Mouse (Mus musculus) hindbrain, embryonic 11.5 days (tissue): ENCODE measurements around the gene Dlg2. TPM values are rescaled to one million over a fixed set of nuclear protein-coding genes. Genes with fewer than 3 reads are reported as not detected.

Source experiments
- ATAC-seq: fragments of 200-750 bp; cut with Nextera tagmentation; 2 replicates; pipeline ENCODE4 v1.8.0; 2017; ENCODE audit warnings: mild to moderate bottlenecking, moderate TSS enrichment, moderate library complexity; ENCODE audit not compliant: low FRiP score
- DNase-seq: peaks from one replicate; pipeline ENCODE4 v3.0.0-alpha.2; 2015; ENCODE audit warnings: low spot score
- H3K27ac ChIP-seq: fragments of 300-500 bp; sonication (generic); 2 replicates; pipeline ENCODE4 v1.5.1; 2014; ENCODE audit warnings: mild to moderate bottlenecking, low read depth, low read length
- H3K27me3 ChIP-seq: fragments of 300-500 bp; sonication (generic); 2 replicates; pipeline ENCODE4 v1.6.1; 2014; ENCODE audit warnings: mild to moderate bottlenecking, low read length, moderate library complexity, mixed read lengths; ENCODE audit not compliant: control insufficient read depth, insufficient read depth
- H3K36me3 ChIP-seq: fragments of 300-500 bp; sonication (generic); 2 replicates; pipeline ENCODE4 v1.6.1; 2014; ENCODE audit warnings: mild to moderate bottlenecking, low read length, moderate library complexity, mixed read lengths; ENCODE audit not compliant: control insufficient read depth, insufficient read depth
- H3K4me1 ChIP-seq: fragments of 300-500 bp; sonication (generic); replicated peaks from 2 replicates; pipeline ENCODE4 v1.6.1; 2014; ENCODE audit warnings: low read length, mixed read lengths; ENCODE audit not compliant: control insufficient read depth, insufficient read depth
- H3K4me2 ChIP-seq: fragments of 300-500 bp; sonication (generic); replicated peaks from 2 replicates; pipeline ENCODE4 v1.6.1; 2014; ENCODE audit warnings: mild to moderate bottlenecking, low read depth, low read length
- H3K4me3 ChIP-seq: fragments of 300-500 bp; sonication (generic); 2 replicates; pipeline ENCODE4 v1.5.1; 2014; ENCODE audit warnings: low read depth, low read length
- H3K9ac ChIP-seq: fragments of 300-500 bp; sonication (generic); 2 replicates; pipeline ENCODE4 v1.6.1; 2014; ENCODE audit warnings: low read depth, low read length
- H3K9me3 ChIP-seq: fragments of 300-500 bp; sonication (generic); 2 replicates; pipeline ENCODE4 v1.6.1; 2016; ENCODE audit warnings: low read length; ENCODE audit not compliant: control insufficient read depth
- WGBS: fragments of 180-500 bp; shearing (Covaris S2); extraction: QIAGEN DNeasy Blood & Tissue Kit; methylation state at CpG from one replicate; pipeline ENCODE4 v1.1.7; 2014; 5-methylcytosine and 5-hydroxymethylcytosine counted together
- polyA plus RNA-seq: library from polyadenylated mRNA; unstranded; fragments of >200 nt; fragmentation: Nextera tagmentation; extraction: Ambion mirVana; gene quantifications from 2 replicates; pipeline ENCODE4 v1.2.1, GENCODE M21; 2014

Gene Dlg2
- polyA plus RNA-seq = 2.1 and 3.1 TPM in 2 replicates

DNA sequence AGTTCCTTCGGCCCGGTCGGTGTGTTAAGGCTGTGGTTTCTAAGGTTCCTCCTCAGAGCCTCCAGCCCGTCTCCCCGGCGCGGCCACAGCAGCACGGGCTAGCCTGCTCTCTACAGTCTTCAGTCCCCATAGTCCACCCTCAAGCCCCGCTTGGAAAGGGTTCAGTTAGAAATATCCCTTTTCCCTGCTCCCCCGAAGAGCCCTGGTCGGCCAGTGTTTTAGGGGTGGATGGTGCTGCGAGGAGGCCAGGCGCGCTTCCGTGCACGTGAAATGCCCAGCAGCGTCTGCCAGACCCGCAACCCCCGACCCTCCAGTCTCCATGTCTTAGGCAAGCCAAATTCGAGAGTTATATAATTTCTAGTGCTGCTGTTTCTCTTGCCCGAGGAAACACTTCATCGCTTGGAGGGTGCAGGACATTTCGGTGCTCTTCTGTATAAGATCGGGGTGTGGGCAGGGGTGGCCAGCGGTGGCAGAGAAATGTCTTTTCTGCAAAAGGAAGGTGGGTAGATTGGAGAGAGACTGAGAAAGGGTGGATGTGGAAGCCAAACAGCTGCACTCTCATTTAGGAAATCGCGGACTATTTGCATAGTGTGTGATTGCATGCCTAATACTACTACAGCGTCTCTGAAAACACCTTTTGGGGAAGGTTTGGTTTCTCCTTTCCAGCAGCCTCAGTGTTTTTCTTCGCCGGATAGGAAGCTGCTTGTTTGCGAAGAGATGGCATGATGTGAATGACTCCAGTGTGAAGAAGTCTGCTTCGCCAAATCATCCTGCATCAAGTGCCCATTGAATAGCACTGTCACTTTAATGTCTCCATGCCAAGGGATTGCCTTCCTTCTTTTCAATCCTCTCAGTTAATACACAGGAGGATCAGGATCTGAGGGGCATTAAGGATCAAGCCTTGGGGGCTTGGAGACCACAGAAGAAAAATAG, at the start of gene Dlg2:
Gene Dlg2 (plus strand): TSS at position 360 of the 933 bp plus-strand sequence.
- Histone ChIP-seq H3K27ac (no peak within 1 kb of the TSS), H3K36me3 (no peaks in the 10 kb centered on the region), H3K9ac (peak within 1 kb of the TSS; percentile 71), H3K9me3 (no peaks in the 10 kb centered on the region), H3K27me3 (no peaks in the 10 kb centered on the region), H3K4me2 (peak within 1 kb of the TSS; percentile 52), H3K4me3 (peak within 1 kb of the TSS; percentile 50), H3K4me1 (no peaks in the 10 kb centered on the region)
- WGBS = under 1% methylated on average over 32 of the region's 32 CpGs
- ATAC-seq (peak; percentile 88; the same call in 1 of the 2 replicates), DNase-seq (peak; percentile 34)

DNA sequence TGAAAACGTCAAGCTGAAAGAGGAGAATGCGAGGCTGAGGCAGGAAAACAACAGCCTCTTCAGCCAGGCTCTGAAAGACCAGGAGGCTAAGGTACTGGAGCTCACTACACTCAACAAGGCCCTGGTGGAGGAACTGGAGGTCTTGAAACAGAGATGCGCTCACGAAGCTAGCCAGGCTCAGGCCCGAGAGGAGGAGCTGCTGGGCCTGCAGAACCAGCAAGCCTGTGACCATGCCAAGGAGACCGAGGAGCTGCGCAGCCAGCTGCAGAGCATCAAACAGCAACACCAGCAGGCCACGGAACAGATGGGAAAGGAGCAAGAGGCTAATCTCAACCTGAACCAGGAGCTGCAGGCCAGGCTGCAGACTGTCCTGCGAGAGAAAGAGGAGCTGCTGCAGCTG, 49.5 kb upstream of the Dlg2 start:
- no peak overlapping the region; the same call in 1 of the 2 replicates for H3K9ac ChIP-seq

DNA sequence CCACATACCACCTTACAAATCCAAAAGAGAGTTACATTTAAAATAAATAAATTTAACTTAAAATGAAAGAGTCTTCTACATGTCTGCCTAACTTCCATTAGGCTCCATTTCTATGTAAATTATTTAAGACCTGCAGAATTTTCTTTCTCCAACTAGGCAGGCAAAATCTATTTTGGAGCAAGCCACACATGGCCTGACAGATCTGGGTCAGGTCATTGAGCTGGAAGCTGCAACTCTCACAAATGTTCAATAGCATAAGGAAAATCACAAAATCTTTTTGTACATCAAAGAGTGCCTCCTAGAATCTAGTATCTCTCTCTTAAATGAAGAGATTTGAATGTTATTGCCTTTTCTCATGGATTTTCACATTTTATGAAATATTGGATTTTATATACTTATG, 44.3 kb upstream of the Dlg2 start:
- no peak for ATAC-seq

More for the DNA sequence above, 49.5 kb upstream of the Dlg2 start:
- H3K4me1 ChIP-seq = no peaks in the 10 kb centered on the region
- ATAC-seq = no peak
- H3K4me2 ChIP-seq = peak overlapping the region; percentile 47
- no peak overlapping the region for H3K27ac ChIP-seq
- no peak for DNase-seq
- 68% methylated on average over 9 of the region's 9 CpGs for WGBS
- no peaks in the 10 kb centered on the region for H3K9me3 ChIP-seq
- H3K4me3 ChIP-seq = peak overlapping the region; percentile 31
- no peaks in the 10 kb centered on the region for H3K36me3 ChIP-seq
- H3K27me3 ChIP-seq = no peaks in the 10 kb centered on the region

DNA sequence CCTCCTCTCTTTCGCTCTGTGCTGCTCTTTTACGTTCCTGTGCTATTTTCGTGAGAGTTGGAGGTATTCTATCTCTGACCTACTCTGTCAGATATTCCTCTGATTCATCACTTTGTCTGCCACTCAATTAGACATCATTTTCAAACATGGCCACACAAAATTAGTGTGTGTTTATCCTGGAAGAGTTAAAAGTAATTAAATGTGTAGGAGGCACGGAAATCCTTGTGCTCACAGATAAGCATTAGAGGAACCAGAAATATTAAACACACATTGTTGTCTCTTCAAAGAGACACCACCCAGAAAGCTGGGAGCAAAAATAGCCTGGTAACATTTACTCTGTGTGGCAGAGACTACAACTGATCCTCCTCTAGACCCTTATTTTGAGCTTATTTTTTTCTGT, 36.4 kb upstream of the Dlg2 start:
- DNase-seq (no peak), ATAC-seq (no peak)
- H3K27me3 ChIP-seq = no peaks in the 10 kb centered on the region
- H3K4me1 ChIP-seq = no peaks in the 10 kb centered on the region
- H3K27ac ChIP-seq = no peak overlapping the region
- WGBS = 97% methylated on average over 4 of the region's 4 CpGs
- no peaks in the 10 kb centered on the region for H3K36me3 ChIP-seq
- no peak overlapping the region for H3K4me2 ChIP-seq
- no peak overlapping the region for H3K4me3 ChIP-seq
- H3K9ac ChIP-seq = no peak overlapping the region
- H3K9me3 ChIP-seq = no peaks in the 10 kb centered on the region

More for the DNA sequence above, 44.3 kb upstream of the Dlg2 start:
- Histone ChIP-seq H3K27me3 (no peaks in the 10 kb centered on the region), H3K9ac (no peak overlapping the region), H3K4me3 (no peak overlapping the region), H3K9me3 (no peaks in the 10 kb centered on the region), H3K4me1 (no peaks in the 10 kb centered on the region), H3K4me2 (no peak overlapping the region), H3K36me3 (no peaks in the 10 kb centered on the region), H3K27ac (no peak overlapping the region)
- no peak for DNase-seq

DNA sequence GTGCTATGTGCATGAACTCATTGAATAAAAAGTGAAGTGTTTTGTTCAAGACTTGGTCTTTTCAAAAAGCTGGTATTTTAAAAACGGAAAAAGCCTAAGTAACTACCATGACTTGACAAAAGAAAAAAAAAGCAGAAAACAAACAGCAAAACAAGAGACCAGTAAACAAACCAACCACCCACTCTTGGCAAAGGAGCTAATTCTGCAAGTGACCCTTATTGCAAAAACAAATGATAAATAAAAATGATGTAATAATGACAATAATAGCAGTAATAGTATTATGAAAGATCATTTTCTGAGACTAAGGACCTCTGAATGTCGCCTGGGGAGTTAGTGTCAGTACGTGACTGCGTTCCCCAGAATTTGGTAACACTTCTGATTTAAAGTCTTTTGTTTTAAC, 34.4 kb upstream of the Dlg2 start:
- DNase-seq (no peak), ATAC-seq (peak; percentile 25)
- Histone ChIP-seq H3K27me3 (no peaks in the 10 kb centered on the region), H3K4me3 (peak overlapping the region; percentile 98), H3K36me3 (no peaks in the 10 kb centered on the region), H3K27ac (peak overlapping the region; percentile 95), H3K9ac (peak overlapping the region; percentile 98), H3K4me1 (no peaks in the 10 kb centered on the region), H3K4me2 (peak overlapping the region; percentile 31), H3K9me3 (no peaks in the 10 kb centered on the region)
- WGBS = 14% methylated on average over 4 of the region's 4 CpGs

DNA sequence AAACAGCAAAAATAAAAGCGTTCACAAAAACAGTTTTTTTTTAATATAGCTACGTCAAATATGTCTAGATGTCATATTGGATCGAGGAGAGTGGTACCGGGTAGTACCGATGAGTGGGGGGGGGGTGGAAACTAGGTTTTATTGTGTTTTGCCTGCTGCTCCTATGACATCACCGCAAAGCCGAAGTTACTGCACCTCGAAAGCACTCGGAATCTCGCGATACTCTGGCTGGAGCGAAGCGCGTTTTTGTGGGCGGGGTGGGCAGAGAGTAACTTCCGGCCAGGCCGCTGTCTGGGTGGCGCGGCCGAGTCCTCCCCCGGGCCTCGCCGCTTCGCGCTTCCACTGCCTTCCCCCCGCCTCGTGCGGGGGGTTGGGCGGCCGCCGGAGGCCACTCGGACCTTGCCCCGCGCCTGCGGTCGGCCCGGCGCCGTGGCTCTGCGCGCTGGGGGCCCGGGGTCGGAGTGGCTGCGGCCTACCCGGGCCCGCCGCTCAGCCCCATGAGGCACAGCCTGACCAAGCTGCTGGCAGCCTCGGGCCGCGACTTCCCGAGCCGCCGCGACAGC, 33.9 kb upstream of the Dlg2 start, which contains the start of gene Crebzf:
Gene Crebzf (plus strand): TSS at position 212 of the 563 bp plus-strand sequence.
- Histone ChIP-seq H3K27ac (peak within 1 kb of the TSS; percentile 95), H3K27me3 (no peaks in the 10 kb centered on the region), H3K9me3 (no peaks in the 10 kb centered on the region), H3K4me3 (peak within 1 kb of the TSS; percentile 98), H3K36me3 (no peaks in the 10 kb centered on the region), H3K4me1 (no peaks in the 10 kb centered on the region), H3K9ac (peak within 1 kb of the TSS; percentile 98), H3K4me2 (peak within 1 kb of the TSS; percentile 85)
- 0% methylated on average over 44 of the region's 54 CpGs for WGBS
- ATAC-seq (peak; percentile 96), DNase-seq (peak; percentile 98)

DNA sequence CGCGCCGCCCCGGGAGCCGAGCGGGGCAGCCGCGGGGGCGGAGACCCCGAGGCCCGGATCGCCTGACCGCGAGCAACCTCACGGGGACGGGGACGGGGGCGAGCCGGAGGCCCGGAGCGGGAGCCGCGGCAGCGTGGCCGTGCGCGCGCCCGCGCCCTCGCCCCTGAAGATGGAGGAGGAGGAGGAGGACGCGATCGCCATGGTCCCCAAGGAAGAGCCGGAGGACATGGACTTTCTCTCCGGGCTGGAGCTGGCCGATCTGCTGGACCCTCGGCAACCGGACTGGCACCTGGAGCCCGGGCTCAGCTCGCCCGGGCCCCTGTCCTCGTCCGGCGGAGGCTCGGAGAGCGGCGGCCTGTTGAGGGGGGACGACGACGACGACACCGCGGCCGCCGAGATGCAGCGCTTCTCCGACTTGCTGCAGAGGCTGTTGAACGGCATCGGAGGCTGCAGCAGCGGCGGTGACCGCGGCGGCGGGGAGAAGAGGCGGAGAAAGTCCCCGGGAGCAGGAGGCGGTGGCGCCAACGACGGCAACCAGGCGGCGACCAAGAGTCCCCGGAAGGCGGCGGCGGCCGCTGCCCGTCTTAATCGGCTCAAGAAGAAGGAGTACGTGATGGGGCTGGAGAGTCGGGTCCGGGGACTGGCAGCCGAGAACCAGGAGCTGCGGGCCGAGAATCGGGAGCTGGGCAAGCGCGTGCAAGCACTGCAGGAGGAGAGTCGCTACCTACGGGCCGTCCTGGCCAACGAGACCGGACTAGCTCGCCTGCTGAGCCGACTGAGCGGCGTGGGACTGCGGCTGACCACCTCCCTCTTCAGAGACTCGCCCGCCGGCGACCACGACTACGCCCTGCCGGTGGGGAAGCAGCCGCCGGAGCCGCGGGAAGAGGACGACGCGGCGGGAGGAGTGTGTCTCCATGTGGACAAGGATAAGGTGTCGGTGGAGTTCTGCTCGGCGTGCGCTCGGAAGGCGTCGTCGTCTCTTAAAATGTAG, 33.1 kb upstream of the Dlg2 start:
- peak overlapping the region; percentile 98 for H3K4me3 ChIP-seq
- H3K9ac ChIP-seq = peak overlapping the region; percentile 98
- no peaks in the 10 kb centered on the region for H3K27me3 ChIP-seq
- H3K4me2 ChIP-seq = peak overlapping the region; percentile 85
- WGBS = under 1% methylated on average over 100 of the region's 123 CpGs
- no peaks in the 10 kb centered on the region for H3K9me3 ChIP-seq
- ATAC-seq (peak; percentile 79), DNase-seq (peak; percentile 81)
- H3K27ac ChIP-seq = peak overlapping the region; percentile 95
- H3K4me1 ChIP-seq = no peaks in the 10 kb centered on the region
- H3K36me3 ChIP-seq = no peaks in the 10 kb centered on the region

DNA sequence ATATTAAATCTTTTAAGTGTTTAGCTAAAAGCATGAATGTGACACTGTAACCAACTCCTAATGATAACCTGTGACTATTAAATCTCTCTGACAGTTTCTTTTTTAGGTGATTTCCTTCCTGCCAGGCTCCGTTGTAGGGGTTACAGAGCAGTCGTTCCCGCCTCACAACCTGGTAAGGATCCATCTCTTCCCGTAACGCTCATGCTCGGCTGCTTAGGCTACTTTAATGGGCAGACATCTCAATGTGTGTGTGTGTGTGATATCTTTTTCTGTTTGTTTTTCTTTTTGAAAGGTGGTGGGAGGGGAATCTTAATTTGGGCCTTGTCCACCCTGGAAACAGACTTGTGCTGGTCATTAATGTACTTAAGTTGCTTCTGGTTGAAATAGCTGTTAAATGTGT, 32.3 kb upstream of the Dlg2 start:
- H3K9me3 ChIP-seq = no peaks in the 10 kb centered on the region
- no peaks in the 10 kb centered on the region for H3K36me3 ChIP-seq
- no peak overlapping the region; the same call in 1 of the 2 replicates for H3K27ac ChIP-seq
- no peaks in the 10 kb centered on the region for H3K27me3 ChIP-seq
- H3K4me3 ChIP-seq = peak overlapping the region; percentile 98
- WGBS = 0% methylated on average over 6 of the region's 6 CpGs
- H3K4me2 ChIP-seq = peak overlapping the region; percentile 85
- DNase-seq (peak; percentile 36), ATAC-seq (no peak)
- H3K9ac ChIP-seq = peak overlapping the region; percentile 98
- no peaks in the 10 kb centered on the region for H3K4me1 ChIP-seq
